Mouse (Mus musculus) small intestine, adult 2 months (tissue): Measurements from ENCODE around the gene Bcl2. TPM values are rescaled to one million over a fixed set of nuclear protein-coding genes. Genes with fewer than 3 reads are reported as not detected.

Experiments used
- H3K27ac ChIP-seq: fragments of 200-500 bp; 2 replicates; pipeline ENCODE4 v1.5.1; 2012; ENCODE audit warnings: low read depth, low read length, control low read depth, inconsistent platforms; ENCODE audit not compliant: insufficient read depth
- H3K27me3 ChIP-seq: fragments of 200-500 bp; 2 replicates; pipeline ENCODE4 v1.6.1; 2012; ENCODE audit warnings: mild to moderate bottlenecking, moderate library complexity, low read length, inconsistent platforms; ENCODE audit not compliant: control insufficient read depth, insufficient read depth
- H3K36me3 ChIP-seq: fragments of 200-500 bp; 2 replicates; pipeline ENCODE4 v1.6.1; 2012; ENCODE audit warnings: mild to moderate bottlenecking, low read length, control low read depth, inconsistent platforms; ENCODE audit not compliant: control insufficient read depth, insufficient read depth
- H3K4me1 ChIP-seq: fragments of 200-500 bp; 2 replicates; pipeline ENCODE4 v1.6.1; 2012; ENCODE audit warnings: low read length, inconsistent platforms, mixed read lengths; ENCODE audit not compliant: control insufficient read depth, insufficient read depth, insufficient read length
- H3K4me3 ChIP-seq: fragments of 200-500 bp; 2 replicates; pipeline ENCODE4 v1.5.1; 2012; ENCODE audit warnings: low read depth, mild to moderate bottlenecking, control low read depth, inconsistent platforms, low read length, moderate library complexity
- CTCF ChIP-seq: fragments of 200-500 bp; IDR thresholded peaks from 2 replicates; pipeline ENCODE4 v1.5.1; 2012; ENCODE audit warnings: low read depth, mild to moderate bottlenecking, control low read depth, inconsistent platforms, low read length, moderate library complexity, mixed read lengths; ENCODE audit not compliant: insufficient replicate concordance, insufficient read length; ENCODE audit errors: extremely low read depth
- POLR2A ChIP-seq: fragments of 200-500 bp; IDR thresholded peaks from 2 replicates; pipeline ENCODE4 v1.6.1; 2012; ENCODE audit warnings: low read depth, mild to moderate bottlenecking, control low read depth, inconsistent platforms, low read length, moderate library complexity
- WGBS: fragments of 180-500 bp; shearing (Covaris S2); methylation state at CpG from one replicate; pipeline ENCODE4 v1.1.7; 2018; 5-methylcytosine and 5-hydroxymethylcytosine counted together
- polyA plus RNA-seq: library from polyadenylated mRNA; depleted of rRNA; stranded (reverse); fragments of >200 nt; gene quantifications from 2 replicates; pipeline ENCODE4 v1.2.3, GENCODE M21; 2012

Gene Bcl2
- polyA plus RNA-seq, 1 experiment = 1.5 TPM

DNA sequence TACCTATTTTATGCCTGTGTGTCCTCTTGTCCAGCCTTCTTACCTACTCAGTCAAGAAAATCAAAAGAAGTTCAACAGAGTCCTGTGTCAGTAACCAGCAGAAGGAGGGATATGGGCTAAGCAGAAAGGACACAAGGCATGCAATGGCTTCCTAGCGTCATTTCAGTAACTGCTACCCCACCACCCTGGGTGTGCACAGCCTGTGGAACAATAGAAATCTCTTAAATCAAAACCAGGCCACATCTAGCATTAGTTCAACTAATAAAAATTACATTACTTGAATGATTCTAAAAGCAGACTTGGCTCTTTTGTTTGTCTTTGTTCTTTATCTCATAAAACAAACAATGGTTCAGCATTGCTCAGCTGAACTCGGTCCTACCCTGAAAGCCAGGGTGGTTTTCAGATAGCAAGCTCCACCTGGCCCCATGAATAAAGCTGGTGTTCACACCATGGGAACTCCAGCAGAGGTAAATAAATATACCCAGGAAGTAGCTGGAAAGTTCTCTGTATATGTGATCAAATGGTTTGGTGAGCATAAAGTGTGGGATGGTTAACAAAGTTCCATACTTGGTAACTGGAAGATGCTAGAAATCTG lies 122.8 kb downstream of the Bcl2 start:
- Histone ChIP-seq H3K4me1 (peaks cover 19% of the 10 kb centered on the region; the same call in 1 of the 2 replicates), H3K27me3 (no peaks in the 10 kb centered on the region), H3K36me3 (no peaks in the 10 kb centered on the region), H3K27ac (peak overlapping the region; percentile 32; the same call in 1 of the 2 replicates), H3K4me3 (no peak overlapping the region)
- 29% methylated on average over 2 of the region's 2 CpGs for WGBS
- TF ChIP-seq CTCF (no peak), POLR2A (no peak)

GRCm38 (mm10) chr1:106589141-106589540 lies 124.9 kb downstream of the Bcl2 start:
- 62% methylated on average over 2 of the region's 2 CpGs for WGBS
- no peak for TF ChIP-seq POLR2A
- no peak for TF ChIP-seq CTCF
- H3K27ac ChIP-seq = no peak overlapping the region

DNA sequence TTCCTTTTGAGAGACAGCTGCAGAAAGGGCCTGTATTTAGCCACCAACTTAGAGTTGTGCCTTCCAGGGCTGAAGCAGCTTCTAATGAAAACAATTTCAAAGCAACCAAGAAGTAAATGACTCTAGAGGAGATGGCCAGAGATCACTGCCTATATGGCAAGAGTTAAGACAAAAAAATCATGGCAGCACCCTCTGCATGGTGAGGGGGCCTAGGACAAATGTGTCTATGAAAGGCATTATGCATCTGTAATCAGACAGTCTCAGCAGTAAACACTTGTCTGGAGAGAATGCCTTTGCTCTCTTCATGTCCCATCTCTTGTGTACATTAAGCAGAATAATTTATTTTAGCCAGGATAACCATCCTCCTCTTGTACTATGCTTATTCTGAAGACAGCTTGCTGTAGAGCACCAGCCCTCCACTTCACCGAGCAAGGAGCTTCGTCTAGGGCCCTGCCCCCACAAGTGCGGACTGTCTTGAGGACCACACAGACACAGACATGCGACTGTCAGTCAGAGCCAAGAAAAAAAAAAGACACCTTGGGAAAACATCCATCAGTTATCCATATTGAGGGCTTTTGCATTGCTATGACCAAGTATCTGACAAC lies 126.1 kb downstream of the Bcl2 start:
- H3K4me3 ChIP-seq = no peak overlapping the region
- 85% methylated on average over 4 of the region's 4 CpGs for WGBS
- H3K4me1 ChIP-seq = peaks cover 21% of the 10 kb centered on the region; the same call in 1 of the 2 replicates
- 0 out of 2 replicates have a peak overlapping the region, but pooled peaks have one; percentile 9 for H3K27ac ChIP-seq
- H3K27me3 ChIP-seq = no peaks in the 10 kb centered on the region
- no peaks in the 10 kb centered on the region for H3K36me3 ChIP-seq
- TF ChIP-seq POLR2A = no peak
- no peak for TF ChIP-seq CTCF

More at GRCm38 (mm10) chr1:106589141-106589540, 124.9 kb downstream of the Bcl2 start:
- no peak overlapping the region for H3K4me3 ChIP-seq
- no peaks in the 10 kb centered on the region for H3K27me3 ChIP-seq
- no peaks in the 10 kb centered on the region for H3K36me3 ChIP-seq
- peaks cover 19% of the 10 kb centered on the region; the same call in 1 of the 2 replicates for H3K4me1 ChIP-seq

DNA sequence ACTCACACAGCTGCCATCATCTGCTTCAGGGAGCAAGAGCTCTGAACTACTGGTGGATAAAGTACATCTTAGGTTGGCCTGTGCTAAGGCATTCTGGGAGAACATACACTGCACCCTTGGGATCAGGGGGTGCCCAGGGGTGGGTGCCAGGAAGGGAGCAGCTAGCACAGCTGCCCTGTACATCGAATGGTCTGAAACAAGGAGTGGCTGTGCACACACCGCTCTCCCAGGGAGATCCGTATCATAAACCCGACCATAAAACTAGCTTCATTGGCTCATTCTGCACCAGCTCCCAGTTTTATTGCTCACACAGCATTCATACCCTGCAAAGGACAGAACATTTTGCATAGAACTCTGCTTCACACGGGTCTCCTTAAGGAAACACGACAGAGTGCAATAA lies 127.3 kb downstream of the Bcl2 start:
- Histone ChIP-seq H3K27ac (peak overlapping the region; percentile 69), H3K4me3 (no peak overlapping the region), H3K36me3 (no peaks in the 10 kb centered on the region), H3K4me1 (peaks cover 24% of the 10 kb centered on the region; the same call in 1 of the 2 replicates), H3K27me3 (no peaks in the 10 kb centered on the region)
- TF ChIP-seq POLR2A (no peak), CTCF (no peak)
- WGBS = 40% methylated on average over 6 of the region's 6 CpGs

DNA sequence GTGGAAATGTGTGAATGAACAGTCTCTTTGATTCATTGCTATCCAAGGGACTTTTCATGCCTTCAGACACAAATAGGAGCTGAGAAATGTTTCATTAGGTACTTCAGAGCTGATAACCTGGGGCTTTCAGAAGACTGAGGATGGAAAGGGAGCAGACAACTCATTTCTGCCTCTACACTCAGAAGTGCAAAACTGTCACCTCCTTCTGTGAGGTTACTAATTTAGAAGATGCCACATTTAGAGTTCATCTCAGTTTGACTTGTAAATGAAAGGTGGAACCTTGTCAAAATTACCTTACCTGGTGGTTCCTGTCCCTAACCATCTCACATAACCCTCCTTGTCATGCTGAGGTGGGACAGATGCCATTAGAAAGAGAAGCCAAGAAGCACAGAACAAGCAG lies 128.7 kb downstream of the Bcl2 start:
- no peak overlapping the region for H3K4me3 ChIP-seq
- H3K36me3 ChIP-seq = no peaks in the 10 kb centered on the region
- TF ChIP-seq POLR2A (no peak), CTCF (no peak)
- H3K27me3 ChIP-seq = no peaks in the 10 kb centered on the region
- no peak overlapping the region for H3K27ac ChIP-seq
- H3K4me1 ChIP-seq = peaks cover 20% of the 10 kb centered on the region; the same call in 1 of the 2 replicates

DNA sequence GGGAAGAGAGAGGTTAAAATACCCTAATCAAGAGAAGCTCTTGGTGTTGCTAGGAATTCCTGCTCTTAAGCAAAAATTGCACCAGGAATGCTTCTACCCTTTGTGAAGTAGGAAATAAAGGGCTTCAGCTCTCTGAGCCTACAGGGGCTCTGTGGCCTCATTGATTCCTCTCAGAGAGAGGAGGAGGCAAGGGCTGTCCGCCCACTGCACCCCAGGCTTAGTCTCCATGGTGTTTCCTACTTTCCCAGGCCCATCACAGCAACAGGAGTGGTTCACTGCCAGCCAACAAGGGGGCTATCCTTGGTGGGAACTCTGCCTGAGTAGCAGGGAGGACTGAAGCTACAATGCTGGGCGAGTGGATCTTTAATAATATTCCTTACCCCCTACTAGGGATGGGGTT lies 129.2 kb downstream of the Bcl2 start:
- TF ChIP-seq CTCF (no peak), POLR2A (no peak)
- no peak overlapping the region for H3K27ac ChIP-seq
- peaks cover 20% of the 10 kb centered on the region; the same call in 1 of the 2 replicates for H3K4me1 ChIP-seq
- no peak overlapping the region for H3K4me3 ChIP-seq
- no peaks in the 10 kb centered on the region for H3K36me3 ChIP-seq
- no peaks in the 10 kb centered on the region for H3K27me3 ChIP-seq
- WGBS = 93% methylated on average over 2 of the region's 2 CpGs

DNA sequence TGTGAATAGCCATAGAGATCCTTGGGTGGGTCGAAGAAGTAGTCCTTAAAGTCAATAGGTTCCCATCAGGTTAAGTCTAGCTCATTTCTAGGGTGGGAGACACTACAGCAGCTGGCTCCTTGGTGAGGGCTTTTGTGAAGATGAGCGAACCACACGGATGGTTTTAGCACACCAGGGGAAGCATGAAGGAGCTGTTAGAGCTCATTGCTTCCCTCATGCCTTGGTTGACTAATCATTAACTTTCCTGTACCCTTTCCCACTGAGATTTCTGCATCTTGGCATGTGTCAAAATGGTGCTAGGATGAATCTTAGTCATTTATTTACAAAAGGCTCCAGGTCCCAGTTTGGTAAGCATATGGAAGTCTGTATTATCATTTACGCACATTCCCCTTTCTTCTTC lies 129.8 kb downstream of the Bcl2 start:
- Histone ChIP-seq H3K27me3 (no peaks in the 10 kb centered on the region), H3K4me3 (no peak overlapping the region), H3K4me1 (peaks cover 20% of the 10 kb centered on the region; the same call in 1 of the 2 replicates), H3K27ac (no peak overlapping the region), H3K36me3 (no peaks in the 10 kb centered on the region)
- TF ChIP-seq POLR2A (no peak), CTCF (no peak)
- WGBS = 56% methylated on average over 4 of the region's 4 CpGs
